Mouse (Mus musculus): Measurements from ENCODE around the gene Phrf1. TPM values are rescaled to one million over a fixed set of nuclear protein-coding genes. Genes with fewer than 3 reads are reported as not detected.
"Not testable (repeated sequence)": the region's sequence is repeated elsewhere in the genome, so short reads cannot be mapped to it uniquely, and the experiment has no call there.

Gene Phrf1
- polyA plus RNA-seq, 2 experiments = 14.1 to 25.7 TPM

DNA sequence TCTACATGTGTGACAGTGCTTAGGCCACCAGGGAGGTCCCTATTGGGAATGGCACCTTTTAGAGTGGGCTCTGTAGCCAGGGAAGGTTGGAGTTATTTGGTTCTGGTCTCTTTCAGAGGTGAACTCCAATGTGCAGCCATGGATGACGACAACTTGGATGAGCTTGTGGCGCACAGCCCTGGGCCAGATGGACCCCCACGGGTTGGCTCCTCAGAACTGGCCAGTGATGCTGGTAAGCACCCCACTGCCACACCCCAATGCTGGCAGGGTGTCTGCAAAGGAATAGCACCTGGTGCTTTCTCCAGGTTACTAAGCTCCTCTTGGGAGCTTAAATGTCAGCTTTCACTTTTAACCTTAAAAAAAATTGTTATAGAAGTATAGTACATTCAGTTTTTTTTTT, 2.5 kb downstream of the Phrf1 start:
- Histone ChIP-seq H3K4me2 (ENCODE audit: low read depth) (no peak overlapping the region), H3K9me3 (ENCODE audit: control insufficient read depth, low read length) (no peaks in the 10 kb centered on the region), H3K4me1 (replicated peaks; ENCODE audit: control insufficient read depth in 2 of 2, insufficient read depth in 2 of 2, low read length in 1 of 2) (peaks cover 8 to 12% of the 10 kb centered on the region in 2 experiments), H3K9ac (replicated peaks) (no peak overlapping the region), H3K36me3 (replicated peaks; ENCODE audit: control insufficient read depth, insufficient read depth, low read depth) (peaks cover 49% of the 10 kb centered on the region), H3K27ac (no peak overlapping the region), H3K27me3 (ENCODE audit: control insufficient read depth, insufficient read depth, low read length) (no peaks in the 10 kb centered on the region), H3K4me3 (ENCODE audit: insufficient read depth in 1 of 2, low read depth in 2 of 2, low read length in 2 of 2) (no peak overlapping the region)
- TF ChIP-seq CTCF (IDR thresholded peaks at IDR 0.05; ENCODE audit: low read depth) = no peak
- TF ChIP-seq EP300 (IDR thresholded peaks at IDR 0.05; ENCODE audit: low read depth) = no peak
- DNase-seq (ENCODE audit: low read depth in 3 of 3, low spot score in 3 of 3) (no peak), ATAC-seq (ENCODE audit: insufficient read depth) (no peak)
- WGBS (ENCODE audit: insufficient replicate concordance) = 88% methylated on average over 3 of the region's 3 CpGs

DNA sequence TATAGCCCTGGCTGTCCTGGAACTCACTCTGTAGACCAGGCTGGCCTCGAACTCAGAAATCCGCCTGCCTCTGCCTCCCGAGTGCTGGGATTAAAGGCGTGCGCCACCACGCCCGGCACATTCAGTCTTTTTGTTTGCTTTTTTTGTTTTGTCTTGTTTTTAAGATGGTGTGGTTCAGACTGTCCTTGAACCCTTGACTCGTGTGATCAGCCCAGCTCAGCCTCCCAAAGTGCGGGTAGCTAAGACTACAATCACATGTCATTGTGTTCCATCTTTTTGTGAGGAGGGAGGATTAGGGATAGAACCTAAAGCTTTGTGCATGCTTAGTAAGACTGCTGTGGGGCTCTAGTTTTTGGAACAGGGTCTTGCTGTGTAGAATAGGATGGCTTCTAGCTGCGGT, 3.0 kb downstream of the Phrf1 start:
- no peak overlapping the region for H3K4me3 ChIP-seq (ENCODE audit: insufficient read depth in 1 of 2, low read depth in 2 of 2, low read length in 2 of 2)
- H3K36me3 ChIP-seq (replicated peaks; ENCODE audit: control insufficient read depth, insufficient read depth, low read depth) = peaks cover 53% of the 10 kb centered on the region
- 83% methylated on average over 10 of the region's 10 CpGs for WGBS (ENCODE audit: insufficient replicate concordance)
- H3K9me3 ChIP-seq (ENCODE audit: control insufficient read depth, low read length) = no peaks in the 10 kb centered on the region
- TF ChIP-seq EP300 (IDR thresholded peaks at IDR 0.05; ENCODE audit: low read depth) (no peak), CTCF (IDR thresholded peaks at IDR 0.05; ENCODE audit: low read depth) (no peak)
- no peak overlapping the region for H3K9ac ChIP-seq (replicated peaks)
- ATAC-seq (ENCODE audit: insufficient read depth) = no peak
- DNase-seq (ENCODE audit: low read depth in 3 of 3, low spot score in 3 of 3) = no peak
- H3K4me1 ChIP-seq (replicated peaks; ENCODE audit: control insufficient read depth in 2 of 2, insufficient read depth in 2 of 2, low read length in 1 of 2) = peaks cover 8 to 12% of the 10 kb centered on the region in 2 experiments
- no peak overlapping the region for H3K27ac ChIP-seq
- H3K4me2 ChIP-seq (ENCODE audit: low read depth) = no peak overlapping the region
- no peaks in the 10 kb centered on the region for H3K27me3 ChIP-seq (ENCODE audit: control insufficient read depth, insufficient read depth, low read length)

DNA sequence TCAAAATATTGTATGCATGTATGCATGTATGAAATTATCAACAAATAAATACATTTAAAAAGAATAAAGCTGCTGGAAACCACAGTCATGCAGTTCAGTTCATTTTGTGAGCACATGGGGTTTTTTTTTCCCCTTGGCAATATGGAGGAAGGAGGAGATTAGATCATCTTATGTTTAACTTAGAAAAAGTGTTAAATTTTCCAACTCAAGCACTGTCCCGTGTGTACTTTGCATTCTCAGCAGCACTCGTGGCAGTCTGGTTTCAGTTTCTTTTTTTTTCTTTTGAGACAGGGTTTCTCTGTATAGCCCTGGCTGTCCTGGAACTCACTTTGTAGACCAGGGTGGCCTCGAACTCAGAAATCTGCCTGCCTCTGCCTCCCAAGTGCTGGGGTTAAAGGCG, 21.9 kb downstream of the Phrf1 start:
- not testable (repeated sequence) for DNase-seq (ENCODE audit: low read depth in 3 of 3, low spot score in 3 of 3); H3K27me3 ChIP-seq (ENCODE audit: control insufficient read depth, insufficient read depth, low read length); H3K9ac ChIP-seq (replicated peaks); H3K4me2 ChIP-seq (ENCODE audit: low read depth); H3K4me3 ChIP-seq (ENCODE audit: insufficient read depth in 1 of 2, low read depth in 2 of 2, low read length in 2 of 2); H3K4me1 ChIP-seq (replicated peaks; ENCODE audit: control insufficient read depth in 2 of 2, insufficient read depth in 2 of 2, low read length in 1 of 2); H3K27ac ChIP-seq; ATAC-seq (ENCODE audit: insufficient read depth); H3K9me3 ChIP-seq (ENCODE audit: control insufficient read depth, low read length)
- peaks cover 76% of the 10 kb centered on the region for H3K36me3 ChIP-seq (replicated peaks; ENCODE audit: control insufficient read depth, insufficient read depth, low read depth)
- 86% methylated on average over 4 of the region's 4 CpGs for WGBS (ENCODE audit: insufficient replicate concordance)

DNA sequence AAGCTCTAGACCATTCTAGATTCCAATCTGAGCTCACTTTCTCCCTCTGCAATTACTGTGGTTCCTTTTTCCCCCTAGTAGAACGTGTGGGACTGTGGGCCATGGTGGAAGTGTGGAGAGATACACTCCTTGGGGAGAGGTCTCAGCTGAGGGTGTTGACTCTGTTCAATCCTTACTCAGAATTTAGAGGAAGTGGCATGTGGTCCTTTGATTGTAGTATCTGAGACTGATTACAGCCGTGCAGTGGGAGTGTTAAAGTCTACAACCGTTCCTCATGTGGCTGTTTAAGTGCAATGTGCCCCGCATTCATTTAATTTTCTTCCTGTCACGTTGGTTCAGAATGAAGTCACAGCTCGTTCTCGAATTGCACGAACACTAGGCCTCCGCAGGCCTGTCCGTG, 27.6 kb downstream of the Phrf1 start:
- WGBS (ENCODE audit: insufficient replicate concordance) = 78% methylated on average over 10 of the region's 10 CpGs
- peaks cover 88% of the 10 kb centered on the region for H3K36me3 ChIP-seq (replicated peaks; ENCODE audit: control insufficient read depth, insufficient read depth, low read depth)

DNA sequence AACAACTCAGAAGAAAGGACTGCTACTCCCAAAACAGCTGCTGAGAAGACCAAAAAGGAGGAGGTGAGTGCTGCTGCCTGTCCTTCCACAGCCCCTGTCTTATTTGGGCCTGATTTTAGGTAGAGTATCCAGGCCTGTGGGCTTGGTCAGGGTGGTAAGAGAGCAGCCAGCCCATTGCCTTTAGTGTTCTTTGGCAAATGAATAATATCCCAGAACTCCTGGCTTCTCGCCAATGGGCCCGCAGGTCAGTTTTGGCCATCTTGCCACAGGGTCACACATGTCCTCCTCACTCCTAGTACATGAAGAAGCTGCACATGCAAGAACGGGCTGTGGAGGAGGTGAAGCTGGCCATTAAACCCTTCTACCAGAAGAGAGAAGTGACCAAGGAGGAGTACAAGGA, 32.9 kb downstream of the Phrf1 start:
- H3K4me1 ChIP-seq (replicated peaks; ENCODE audit: control insufficient read depth in 2 of 2, insufficient read depth in 2 of 2, low read length in 1 of 2) = peaks cover 10 to 14% of the 10 kb centered on the region in 2 experiments
- H3K4me2 ChIP-seq (ENCODE audit: low read depth) = no peak overlapping the region
- H3K36me3 ChIP-seq (replicated peaks; ENCODE audit: control insufficient read depth, insufficient read depth, low read depth) = peaks cover 68% of the 10 kb centered on the region
- no peak for DNase-seq (ENCODE audit: low read depth in 3 of 3, low spot score in 3 of 3)
- ATAC-seq (ENCODE audit: insufficient read depth) = no peak
- no peak overlapping the region for H3K9ac ChIP-seq (replicated peaks)
- no peak for TF ChIP-seq EP300 (IDR thresholded peaks at IDR 0.05; ENCODE audit: low read depth)
- no peak for TF ChIP-seq CTCF (IDR thresholded peaks at IDR 0.05; ENCODE audit: low read depth)
- H3K27me3 ChIP-seq (ENCODE audit: control insufficient read depth, insufficient read depth, low read length) = no peaks in the 10 kb centered on the region
- H3K4me3 ChIP-seq (ENCODE audit: insufficient read depth in 1 of 2, low read depth in 2 of 2, low read length in 2 of 2) = no peak overlapping the region
- H3K9me3 ChIP-seq (ENCODE audit: control insufficient read depth, low read length) = no peaks in the 10 kb centered on the region
- 91% methylated on average over 3 of the region's 3 CpGs for WGBS (ENCODE audit: insufficient replicate concordance)
- H3K27ac ChIP-seq = no peak overlapping the region

More for the DNA sequence above, 27.6 kb downstream of the Phrf1 start:
- Histone ChIP-seq H3K9me3 (ENCODE audit: control insufficient read depth, low read length) (no peaks in the 10 kb centered on the region), H3K4me1 (replicated peaks; ENCODE audit: control insufficient read depth in 2 of 2, insufficient read depth in 2 of 2, low read length in 1 of 2) (no peaks in the 10 kb centered on the region), H3K27me3 (ENCODE audit: control insufficient read depth, insufficient read depth, low read length) (no peaks in the 10 kb centered on the region), H3K4me3 (ENCODE audit: insufficient read depth in 1 of 2, low read depth in 2 of 2, low read length in 2 of 2) (no peak overlapping the region), H3K9ac (replicated peaks) (no peak overlapping the region), H3K27ac (no peak overlapping the region), H3K4me2 (ENCODE audit: low read depth) (no peak overlapping the region)
- DNase-seq (ENCODE audit: low read depth in 3 of 3, low spot score in 3 of 3) (no peak), ATAC-seq (ENCODE audit: insufficient read depth) (no peak)
- TF ChIP-seq EP300 (IDR thresholded peaks at IDR 0.05; ENCODE audit: low read depth) (no peak), CTCF (IDR thresholded peaks at IDR 0.05; ENCODE audit: low read depth) (no peak)
